Mouse (Mus musculus) MEL-GATA-1-ER (cell line): ENCODE results near the gene Dnm3.

Experiments
- DNase-seq: peaks from one replicate; pipeline ENCODE4 v3.0.0-alpha.2; 2012; ENCODE audit warnings: low read depth; ENCODE audit errors: extremely low read depth

Gene Dnm3

DNA sequence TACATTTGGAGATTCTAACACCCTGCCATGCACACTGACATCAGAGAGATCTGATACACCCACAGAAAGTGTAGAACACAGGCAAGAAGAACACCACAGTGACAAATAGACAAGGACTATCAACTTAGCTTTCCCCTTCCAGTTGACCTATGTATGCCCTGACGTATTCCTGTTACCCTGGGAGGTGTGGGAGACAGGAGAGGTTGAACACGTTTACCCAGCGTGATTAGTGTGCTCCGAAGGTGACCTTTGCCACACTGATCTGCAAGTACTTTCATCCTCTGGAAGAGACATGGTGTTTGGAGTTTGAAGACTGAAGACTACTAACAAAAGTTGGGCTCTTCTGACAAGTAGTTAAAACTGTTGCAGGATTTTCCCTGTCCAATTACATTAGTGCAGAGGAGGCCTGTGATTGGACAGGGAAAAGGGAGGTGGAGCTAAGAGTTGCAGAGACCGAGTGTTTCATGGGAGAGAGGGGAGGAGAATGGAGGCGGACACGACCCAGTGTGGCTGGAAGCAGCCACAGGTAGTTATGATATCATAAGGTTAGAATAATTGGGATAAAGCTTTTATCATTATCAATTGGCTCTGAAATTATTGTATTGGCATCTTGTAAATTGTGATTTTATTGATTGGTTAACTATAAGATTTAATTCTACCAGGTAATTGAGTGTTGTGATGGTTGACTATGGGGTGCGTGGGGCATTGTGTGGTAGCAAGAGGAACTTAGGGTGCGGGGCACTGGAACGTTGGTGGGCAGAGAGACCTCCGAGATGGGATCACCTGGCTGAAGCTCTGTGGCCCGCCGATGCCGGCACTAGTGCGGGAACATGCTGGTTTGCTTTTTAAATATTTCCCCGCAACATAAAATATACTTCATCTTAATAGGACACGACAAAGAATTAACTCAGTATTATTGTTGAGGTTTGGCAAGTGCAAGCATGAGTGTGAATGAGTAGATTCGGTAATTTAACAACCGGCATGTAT lies 519.6 kb downstream of the Dnm3 start:
- no peak for DNase-seq

DNA sequence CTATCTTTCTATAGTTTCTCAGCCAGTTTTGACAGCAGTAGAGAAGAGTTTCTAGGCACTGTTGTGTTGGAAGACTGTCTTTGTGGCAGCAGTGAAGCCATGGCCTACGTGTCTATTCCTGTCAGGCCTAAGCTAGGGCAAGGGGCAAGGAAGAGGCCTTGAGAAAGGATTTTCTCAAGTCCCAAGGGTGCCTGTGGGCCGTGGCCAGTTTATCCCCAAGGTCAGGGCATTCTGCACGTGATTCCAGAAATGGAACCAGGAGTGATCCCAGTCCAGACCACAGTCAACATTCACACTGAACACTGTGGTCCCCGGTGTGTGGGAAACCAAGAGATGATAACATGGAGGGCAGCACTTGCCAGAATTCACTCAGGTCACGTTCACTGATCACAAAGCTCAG lies 522.0 kb downstream of the Dnm3 start:
- no peak for DNase-seq

DNA sequence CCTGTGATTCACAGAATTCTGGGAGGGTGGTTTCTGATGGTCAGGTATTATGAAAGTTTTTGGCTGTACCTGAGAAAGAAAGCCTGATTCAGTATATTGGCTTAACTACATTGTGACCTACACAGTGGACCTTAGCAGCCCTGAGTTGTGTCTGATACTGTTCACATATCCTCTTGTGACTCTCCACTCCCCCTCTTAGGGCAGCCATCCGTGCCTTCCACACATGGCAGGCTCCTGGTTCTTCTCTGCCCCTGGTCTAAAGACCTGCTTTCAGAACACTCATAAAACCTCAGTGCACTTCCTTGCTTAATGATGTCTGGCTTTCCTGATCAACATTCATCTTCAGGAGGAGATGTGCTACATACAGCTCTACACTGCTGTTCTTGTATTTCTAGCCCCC lies 525.2 kb downstream of the Dnm3 start:
- DNase-seq = no peak

DNA sequence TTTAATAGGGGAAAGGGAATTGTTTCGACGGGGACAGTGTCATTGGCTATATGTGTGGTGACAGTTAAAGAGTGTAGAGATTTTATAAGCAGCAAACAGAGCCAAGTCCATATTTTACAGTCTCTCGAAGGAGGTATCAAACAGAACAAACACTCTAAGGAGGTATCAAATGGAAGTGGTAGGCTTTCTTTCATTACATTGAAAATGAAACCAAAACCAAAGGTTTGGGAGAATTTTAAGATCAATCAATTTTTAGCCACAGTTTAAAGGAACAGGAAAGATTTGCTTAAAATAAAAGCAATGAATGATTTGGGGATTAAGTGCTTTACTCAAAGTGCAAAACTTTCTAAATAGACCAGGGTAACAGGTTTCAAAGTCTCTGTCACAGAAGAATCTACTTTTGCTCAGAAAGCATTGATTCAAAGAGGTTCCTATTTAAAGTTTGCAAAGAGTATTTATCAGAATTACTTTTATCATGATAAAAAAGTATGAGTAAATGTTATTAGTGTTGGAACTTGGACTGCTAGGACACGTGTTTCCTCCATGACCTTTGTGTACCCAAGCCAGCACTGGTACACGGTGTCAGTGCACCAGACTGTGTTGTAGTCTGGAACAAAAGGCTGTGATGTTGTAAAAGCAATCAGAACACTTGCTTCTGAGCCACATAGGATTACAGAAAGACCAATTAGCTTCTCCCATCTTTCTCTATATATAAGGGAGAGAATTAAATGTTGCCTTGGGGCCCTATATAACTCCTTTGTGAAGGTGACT lies 526.6 kb downstream of the Dnm3 start:
- no peak for DNase-seq

DNA sequence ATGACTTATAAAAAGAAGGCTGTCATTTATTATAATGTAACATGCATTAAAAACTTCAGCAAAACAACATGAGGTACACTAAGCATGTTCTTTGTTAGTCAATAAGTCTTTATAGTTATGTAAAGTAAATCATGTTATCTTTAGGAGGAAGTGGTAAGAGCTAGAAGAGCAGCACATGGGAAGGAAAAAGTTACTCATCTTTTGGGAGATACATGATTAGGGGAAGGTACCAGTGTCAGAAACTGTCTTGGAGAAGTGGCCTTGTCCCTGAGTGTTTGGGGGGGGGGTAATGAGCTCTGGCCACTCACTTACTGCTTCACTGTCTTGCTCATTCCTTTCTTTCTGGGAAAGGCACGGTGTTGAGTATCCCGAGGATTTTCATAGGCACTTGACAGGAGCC lies 535.8 kb downstream of the Dnm3 start:
- no peak for DNase-seq
